ENCODE assay signal across 8 mouse cellular contexts in the genomic region with DNA sequence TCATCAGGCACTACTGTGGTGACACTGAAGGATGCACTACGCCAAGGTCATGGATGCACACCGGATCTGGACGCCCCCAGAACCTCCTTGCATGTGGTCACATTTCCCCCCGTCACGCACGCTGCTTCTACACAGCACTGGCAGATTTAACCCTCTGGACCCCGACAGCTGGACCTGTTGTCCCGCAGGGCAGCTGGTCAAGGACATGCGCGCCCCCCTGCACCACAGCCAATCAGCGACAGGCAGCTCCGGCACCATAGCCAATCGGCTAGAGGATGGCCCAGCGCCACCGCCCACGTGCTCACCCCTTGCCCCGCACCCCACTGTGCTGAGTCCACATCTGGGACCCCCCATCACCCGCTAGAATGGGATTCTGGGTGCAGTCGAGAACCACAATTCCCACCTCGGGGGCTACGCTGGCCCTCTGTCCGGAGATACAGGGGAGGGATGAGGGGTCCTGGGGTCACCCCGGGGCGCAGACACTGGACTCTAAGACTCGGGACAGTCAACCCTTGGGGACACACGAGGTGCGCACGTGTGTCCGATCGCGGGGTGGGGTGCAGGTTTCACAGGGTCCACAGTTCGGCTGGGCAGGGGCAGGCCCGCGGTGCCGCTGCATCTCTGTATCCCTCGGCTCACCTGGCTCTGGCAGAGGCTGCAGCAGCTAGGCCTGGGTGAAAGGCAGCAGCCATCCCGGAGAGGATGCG. TPM values are rescaled to one million over a fixed set of nuclear protein-coding genes. Genes with fewer than 3 reads are reported as not detected.
DNase-seq lines count a peak whose midpoint lies in the region; ATAC-seq and TF ChIP-seq lines count a peak whose summit lies in the region.

No protein-coding gene starts in this region.

- H3K27me3 ChIP-seq in hindbrain, embryonic 16.5 days (replicated peaks; ENCODE audit: control insufficient read depth, insufficient read depth, low read length) = no peaks in the 10 kb centered on the region

- H3K4me2 ChIP-seq in hindbrain, embryonic 16.5 days (ENCODE audit: low read length) = peak overlapping the region; percentile 75

- H3K9me3 ChIP-seq in hindbrain, embryonic 16.5 days (ENCODE audit: control insufficient read depth, low read length) = no peaks in the 10 kb centered on the region

- intact Hi-C loops in left cerebral cortex, adult 2 months (cut with DNase I) = loop anchor here (2.0 kb wide), 2 partner anchors 35 to 81 kb away; partner anchors contain the start of genes Cnot1 and Slc38a7

- ATAC-seq in hindbrain, embryonic 16.5 days = peak; percentile 94

- under 1% methylated on average over 38 of the region's 38 CpGs for WGBS in hindbrain, embryonic 16.5 days
- WGBS in macrophage (ENCODE audit: missing documents) = 0% methylated on average over 35 of the region's 38 CpGs

- peak overlapping the region; percentile 85 for H3K27ac ChIP-seq in hindbrain, embryonic 16.5 days (ENCODE audit: low read depth, low read length)
- peak overlapping the region; percentile 94 for H3K27ac ChIP-seq in left cerebral cortex, adult 2 months
- peak overlapping the region; percentile 43; the same call in 1 of the 2 replicates for H3K27ac ChIP-seq in macrophage

- peaks cover 17% of the 10 kb centered on the region for H3K4me1 ChIP-seq in hindbrain, embryonic 16.5 days (ENCODE audit: control insufficient read depth, insufficient read depth, low read depth, low read length)

- peak overlapping the region; percentile 88 for H3K9ac ChIP-seq in hindbrain, embryonic 16.5 days (ENCODE audit: low read depth, low read length)

- peak overlapping the region; percentile 94 for H3K4me3 ChIP-seq in hindbrain, embryonic 16.5 days (ENCODE audit: low read length)
- H3K4me3 ChIP-seq in left cerebral cortex, adult 2 months = peak overlapping the region; percentile 89
- peak overlapping the region; percentile 74 for H3K4me3 ChIP-seq in macrophage (ENCODE audit: inconsistent target)

- TF ChIP-seq CTCF in left cerebral cortex, adult 2 months (IDR thresholded peaks at IDR 0.05) = no peak

- peak; percentile 28 for DNase-seq in WW6 (ENCODE audit: low read depth, low spot score)
- DNase-seq in cerebellum, postnatal 4 days (ENCODE audit: low spot score in 2 of 2) = peak; percentile 68 to 84
- DNase-seq in gastrocnemius, adult 18-20 months (ENCODE audit: low spot score) = peak; percentile 86
- DNase-seq in left cerebral cortex, adult 2 months (ENCODE audit: extremely low spot score in 1 of 2, low spot score in 2 of 2) = peak; percentile 86 to 87
- DNase-seq in right cerebral cortex, adult 18-20 months = peak; percentile 88
- DNase-seq in urinary bladder, postnatal 10 days (ENCODE audit: low spot score) = peak; percentile 44

- H3K79me2 ChIP-seq in macrophage (ENCODE audit: inconsistent target) = peaks cover 51% of the 10 kb centered on the region

- no peaks in the 10 kb centered on the region for H3K36me3 ChIP-seq in hindbrain, embryonic 16.5 days (ENCODE audit: control insufficient read depth, insufficient read depth, low read length)
- no peaks in the 10 kb centered on the region for H3K36me3 ChIP-seq in macrophage (ENCODE audit: inconsistent target)

RNA-seq across cellular contexts. Expression of gene Got2, which starts 0.6 kb away (rescaled TPM):
- total RNA-seq in gastrocnemius, adult 18-20 months (2021) = 100 to 1,000 TPM; 390 to 437 TPM
- 243 and 252 TPM in 2 replicates for polyA plus RNA-seq in hindbrain, embryonic 16.5 days (2015; fragmentation: Nextera tagmentation; extraction: Ambion mirVana)
- 100 to 1,000 TPM; 214 to 225 TPM for total RNA-seq in left cerebral cortex, adult 2 months (2021)
- total RNA-seq in macrophage (2018; cell fraction: chromatin; rRNA removed) = 10 to 100 TPM in 13 of 26 experiments, 1 to 10 TPM in 13; 2.5 to 36.6 (median 10.1) TPM
- 10 to 100 TPM; 33.5 to 55.7 (median 44.6) TPM for total RNA-seq in macrophage (2018; cell fraction: cytosol; rRNA removed)
- total RNA-seq in macrophage (2018; cell fraction: nucleus; rRNA removed) = 10 to 100 TPM in 24 of 26 experiments, 1 to 10 TPM in 2; 8.1 to 33.2 (median 18.2) TPM
- polyA plus RNA-seq in macrophage (2018) = 43.6 to 79.3 TPM (median 70.6 TPM) in 3 replicates

RNA-seq across cellular contexts. Expression of gene Slc38a7, which starts 34.4 kb away (rescaled TPM):
- total RNA-seq in gastrocnemius, adult 18-20 months (2021) = 1 to 10 TPM; 5.5 to 5.8 TPM
- polyA plus RNA-seq in hindbrain, embryonic 16.5 days (2015; fragmentation: Nextera tagmentation; extraction: Ambion mirVana) = 26.2 and 28.9 TPM in 2 replicates
- 10 to 100 TPM; 26.0 to 26.2 TPM for total RNA-seq in left cerebral cortex, adult 2 months (2021)
- 100 to 1,000 TPM in 2 of 26 experiments, 10 to 100 TPM in 24; 48.4 to 120 (median 76.2) TPM for total RNA-seq in macrophage (2018; cell fraction: chromatin; rRNA removed)
- total RNA-seq in macrophage (2018; cell fraction: cytosol; rRNA removed) = 10 to 100 TPM; 42.9 to 76.0 (median 59.4) TPM
- 100 to 1,000 TPM in 10 of 26 experiments, 10 to 100 TPM in 16; 69.4 to 166 (median 92.9) TPM for total RNA-seq in macrophage (2018; cell fraction: nucleus; rRNA removed)
- polyA plus RNA-seq in macrophage (2018) = 39.9 to 62.1 TPM (median 57.0 TPM) in 3 replicates

Comparison
In these comparisons a context has a peak if more than half of its experiments do, and no peak if none do; other contexts are left out.
1. Peak in every context shown above with its lines: DNase-seq, ATAC-seq, H3K4me3 ChIP-seq and H3K27ac ChIP-seq.
2. DNase-seq: peak in every context shown above with its lines; median percentile 88 in right cerebral cortex, adult 18-20 months; 86 in left cerebral cortex, adult 2 months; 86 in gastrocnemius, adult 18-20 months; 76 in cerebellum, postnatal 4 days; 44 in urinary bladder, postnatal 10 days; 28 in WW6.
3. H3K27ac ChIP-seq: peak in every context shown above with its lines; median percentile 94 in left cerebral cortex, adult 2 months; 85 in hindbrain, embryonic 16.5 days; 43 in macrophage.